In the genomic region with DNA sequence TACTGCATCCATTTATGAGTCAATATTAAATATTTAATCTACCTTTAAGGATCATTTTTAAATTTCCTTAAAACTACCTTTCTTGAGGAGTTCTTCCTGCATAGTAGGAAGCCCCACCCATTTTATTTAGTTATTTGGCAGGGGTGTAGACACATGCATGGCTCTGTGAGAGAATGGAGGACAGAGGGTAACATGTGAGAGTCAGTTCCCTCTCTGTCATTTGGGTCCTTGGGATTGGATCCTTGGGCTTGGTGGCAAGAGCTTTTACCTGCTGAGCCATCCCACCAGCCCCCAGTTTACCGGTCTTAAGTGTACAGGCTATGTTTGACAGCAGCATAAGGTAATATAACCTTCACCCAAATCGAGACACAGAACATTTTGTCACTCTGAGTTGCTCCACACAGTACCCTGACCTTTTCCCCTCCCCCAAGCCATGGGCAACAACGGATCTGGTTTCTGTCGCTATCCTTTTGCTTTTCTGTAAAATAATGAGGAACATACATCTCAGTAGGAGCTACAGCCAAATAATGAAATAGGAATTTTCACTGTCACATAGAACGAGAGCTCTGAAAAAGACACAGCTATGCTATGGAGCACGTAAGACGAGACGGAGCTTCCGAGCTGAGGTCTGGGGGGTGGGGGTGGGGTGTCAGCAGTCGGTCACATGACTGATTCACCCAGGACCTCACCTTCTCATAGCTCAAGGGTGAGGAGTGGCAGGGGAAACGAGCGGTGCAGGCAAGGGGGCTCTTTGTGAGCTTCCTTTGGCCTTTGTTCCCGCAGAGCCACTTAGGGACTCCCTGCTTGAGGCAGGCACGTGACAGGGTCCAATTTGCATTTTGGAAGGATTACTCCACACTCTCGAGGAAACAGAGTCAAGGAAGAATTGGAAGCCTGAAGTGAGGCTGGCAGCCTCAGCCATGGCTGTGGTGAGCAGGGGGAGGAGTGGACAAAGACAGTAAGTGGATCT, we compare ENCODE assay signal across 8 mouse cellular contexts.
DNase-seq lines count a peak whose midpoint lies in the region; ATAC-seq and TF ChIP-seq lines count a peak whose summit lies in the region.

No protein-coding gene starts in this region.

- peak; percentile 65 for ATAC-seq in forebrain, embryonic 16.5 days
- ATAC-seq in liver, embryonic 15.5 days (ENCODE audit: insufficient read depth): peak; percentile 59
- ATAC-seq in stomach, postnatal 0 days (ENCODE audit: low FRiP score, low TSS enrichment): peak; percentile 30; the same call in 1 of the 2 replicates

- in situ Hi-C loops in ES-E14 (cut with MboI; ENCODE audit: low sequenced_read_pairs in 2 of 2, unreplicated experiment in 2 of 2): no loop called here

- no peak overlapping the region for H3K4me3 ChIP-seq in ES-E14 (ENCODE audit: insufficient read depth in 1 of 2, low read depth in 1 of 2, low read length in 2 of 2, poor library complexity in 1 of 2, severe bottlenecking in 1 of 2)
- peak overlapping the region; percentile 18 for H3K4me3 ChIP-seq in forebrain, embryonic 16.5 days (replicated peaks; ENCODE audit: low read length)
- peak overlapping the region; percentile 37 for H3K4me3 ChIP-seq in liver, embryonic 15.5 days (replicated peaks)
- no peak overlapping the region for H3K4me3 ChIP-seq in stomach, postnatal 0 days (ENCODE audit: low read depth, low read length)

- DNase-seq in gastrocnemius, adult 18-20 months (ENCODE audit: low spot score): peak; percentile 72
- DNase-seq in gastrocnemius, postnatal 36 days: no peak
- DNase-seq in ES-E14 (ENCODE audit: low read depth, low spot score): peak; percentile 89
- DNase-seq in stomach, postnatal 0 days (ENCODE audit: low spot score): no peak
- no peak for DNase-seq in spleen, postnatal 10 days (ENCODE audit: low spot score in 2 of 2)
- no peak for DNase-seq in frontal cortex, postnatal 25 days (ENCODE audit: low spot score in 2 of 2)

- H3K27ac ChIP-seq in ES-E14 (ENCODE audit: insufficient read depth, low read depth, low read length, poor library complexity, severe bottlenecking): no peak overlapping the region
- peak overlapping the region; percentile 38; the same call in 1 of the 2 replicates for H3K27ac ChIP-seq in forebrain, embryonic 16.5 days (ENCODE audit: low read length)
- H3K27ac ChIP-seq in liver, embryonic 15.5 days (replicated peaks): peak overlapping the region; percentile 61
- no peak overlapping the region for H3K27ac ChIP-seq in stomach, postnatal 0 days (replicated peaks)

- no peaks in the 10 kb centered on the region for H3K9me3 ChIP-seq in ES-E14 (ENCODE audit: control insufficient read depth, insufficient read depth, low read depth, low read length)
- H3K9me3 ChIP-seq in forebrain, embryonic 16.5 days (ENCODE audit: control insufficient read depth, low read length): no peaks in the 10 kb centered on the region
- no peaks in the 10 kb centered on the region for H3K9me3 ChIP-seq in liver, embryonic 15.5 days (replicated peaks)
- H3K9me3 ChIP-seq in stomach, postnatal 0 days (ENCODE audit: control insufficient read depth, low read length): no peaks in the 10 kb centered on the region

- H3K36me3 ChIP-seq in ES-E14 (ENCODE audit: control insufficient read depth, insufficient read depth, low read length, poor library complexity, severe bottlenecking): no peaks in the 10 kb centered on the region
- no peaks in the 10 kb centered on the region for H3K36me3 ChIP-seq in forebrain, embryonic 16.5 days (ENCODE audit: control insufficient read depth, insufficient read depth)
- H3K36me3 ChIP-seq in liver, embryonic 15.5 days (replicated peaks): no peaks in the 10 kb centered on the region
- H3K36me3 ChIP-seq in stomach, postnatal 0 days (ENCODE audit: control insufficient read depth, insufficient read depth, low read length): no peaks in the 10 kb centered on the region

- 4% methylated on average over 15 of the region's 15 CpGs for WGBS in forebrain, embryonic 16.5 days
- 23% methylated on average over 15 of the region's 15 CpGs for WGBS in liver, embryonic 15.5 days (ENCODE audit: insufficient replicate concordance)
- 23% methylated on average over 15 of the region's 15 CpGs for WGBS in stomach, postnatal 0 days

- H3K27me3 ChIP-seq in forebrain, embryonic 16.5 days (replicated peaks; ENCODE audit: control insufficient read depth, insufficient read depth, low read length): no peaks in the 10 kb centered on the region
- H3K27me3 ChIP-seq in liver, embryonic 15.5 days: no peaks in the 10 kb centered on the region
- no peaks in the 10 kb centered on the region for H3K27me3 ChIP-seq in stomach, postnatal 0 days (ENCODE audit: control insufficient read depth, insufficient read depth, low read length)

- H3K9ac ChIP-seq in ES-E14 (ENCODE audit: insufficient read depth, low read depth, low read length, poor library complexity, severe bottlenecking): no peak overlapping the region
- H3K9ac ChIP-seq in forebrain, embryonic 16.5 days (replicated peaks; ENCODE audit: low read depth, low read length): peak overlapping the region; percentile 42; the same call in 1 of the 2 replicates
- 0 out of 2 replicates have a peak overlapping the region, but pooled peaks have one; percentile 22 for H3K9ac ChIP-seq in liver, embryonic 15.5 days
- no peak overlapping the region for H3K9ac ChIP-seq in stomach, postnatal 0 days (ENCODE audit: low read length)

- no peak for TF ChIP-seq EP300 in stomach, postnatal 0 days (optimal IDR thresholded peaks at IDR 0.05)

- intact Hi-C loops in gastrocnemius, postnatal 36 days (cut with DNase I): loop anchor here (5.0 kb wide), 1 partner anchor 50 kb away; no protein-coding TSS in a partner anchor

- peaks cover 6 to 13% of the 10 kb centered on the region in 2 experiments; a peak in 2 of 4 replicates for H3K4me1 ChIP-seq in ES-E14 (ENCODE audit: control insufficient read depth in 2 of 2, insufficient read depth in 2 of 2, low read length in 2 of 2, poor library complexity in 1 of 2)
- H3K4me1 ChIP-seq in forebrain, embryonic 16.5 days (replicated peaks; ENCODE audit: control insufficient read depth, insufficient read depth, low read length): peaks cover 24% of the 10 kb centered on the region
- H3K4me1 ChIP-seq in liver, embryonic 15.5 days (replicated peaks): peaks cover 35% of the 10 kb centered on the region
- H3K4me1 ChIP-seq in stomach, postnatal 0 days (replicated peaks; ENCODE audit: control insufficient read depth, insufficient read depth): no peaks in the 10 kb centered on the region

- TF ChIP-seq CTCF in stomach, postnatal 0 days (IDR thresholded peaks at IDR 0.05; ENCODE audit: low read depth): no peak

- peak overlapping the region; percentile 40 for H3K4me2 ChIP-seq in forebrain, embryonic 16.5 days (ENCODE audit: low read length)
- peak overlapping the region; percentile 62 for H3K4me2 ChIP-seq in liver, embryonic 15.5 days
- H3K4me2 ChIP-seq in stomach, postnatal 0 days (replicated peaks; ENCODE audit: low read depth): no peak overlapping the region

TF ChIP-seq in ES-E14, 5 proteins besides CTCF, POLR2A, EP300 and RAD21:
- TF ChIP-seq MAFK (IDR thresholded peaks at IDR 0.05; ENCODE audit: insufficient read depth, low read depth, low read length): no peak

Comparison
In these comparisons a context has a peak if more than half of its experiments do, and no peak if none do; other contexts are left out.
1. DNase-seq: peak in gastrocnemius, adult 18-20 months (single experiment) and ES-E14 (single experiment); none in gastrocnemius, postnatal 36 days (0 of 2), stomach, postnatal 0 days (single experiment), spleen, postnatal 10 days (0 of 2) and frontal cortex, postnatal 25 days (0 of 2).
2. H3K27ac ChIP-seq: peak in forebrain, embryonic 16.5 days (single experiment) and liver, embryonic 15.5 days (single experiment); none in ES-E14 (single experiment) and stomach, postnatal 0 days (single experiment).
3. H3K4me3 ChIP-seq: peak in forebrain, embryonic 16.5 days (single experiment) and liver, embryonic 15.5 days (single experiment); none in ES-E14 (0 of 2) and stomach, postnatal 0 days (single experiment).
4. H3K9ac ChIP-seq: peak in forebrain, embryonic 16.5 days (single experiment) and liver, embryonic 15.5 days (single experiment); none in ES-E14 (single experiment) and stomach, postnatal 0 days (single experiment).
5. Peak in every context shown above with its lines, with median percentiles within 50 percentile points of each other: ATAC-seq.